Mouse (Mus musculus): Measurements from ENCODE around the gene Bri3. TPM values are rescaled to one million over a fixed set of nuclear protein-coding genes. Genes with fewer than 3 reads are reported as not detected.

Bri3 gene
- polyA plus RNA-seq, 1 experiment from 2014 or later, result 183 TPM

- no peak for ATAC-seq (replicated peaks; ENCODE audit: insufficient number of reproducible peaks, insufficient read depth, low FRiP score, low read depth)
- Histone ChIP-seq H3K4me2 (no peak overlapping the region), H3K4me1 (replicated peaks) (no peaks in the 10 kb centered on the region), H3K9me3 (replicated peaks) (no peaks in the 10 kb centered on the region), H3K4me3 (no peak overlapping the region), H3K36me3 (no peaks in the 10 kb centered on the region), H3K27me3 (no peaks in the 10 kb centered on the region), H3K27ac (no peak overlapping the region), H3K9ac (no peak overlapping the region)
- 70% methylated on average over 10 of the region's 10 CpGs for WGBS
Measured at GRCm38 (mm10) chr5:144446475-144447225, 202.4 kb downstream of the Bri3 start.

GRCm38 (mm10) chr5:144447226-144447616 is 203.0 kb downstream of the Bri3 start:
- no peaks in the 10 kb centered on the region for H3K27me3 ChIP-seq
- H3K4me1 ChIP-seq (replicated peaks), result no peaks in the 10 kb centered on the region
- 78% methylated on average over 8 of the region's 8 CpGs for WGBS
- no peak for ATAC-seq (replicated peaks; ENCODE audit: insufficient number of reproducible peaks, insufficient read depth, low FRiP score, low read depth)
- no peaks in the 10 kb centered on the region for H3K36me3 ChIP-seq
- no peak overlapping the region for H3K9ac ChIP-seq
- no peak overlapping the region for H3K4me3 ChIP-seq
- H3K9me3 ChIP-seq (replicated peaks), result no peaks in the 10 kb centered on the region
- H3K27ac ChIP-seq, result no peak overlapping the region
- H3K4me2 ChIP-seq, result no peak overlapping the region

- H3K9ac ChIP-seq, result no peak overlapping the region
- H3K4me2 ChIP-seq, result no peak overlapping the region
- H3K9me3 ChIP-seq (replicated peaks), result no peaks in the 10 kb centered on the region
- H3K36me3 ChIP-seq, result no peaks in the 10 kb centered on the region
- no peak overlapping the region for H3K27ac ChIP-seq
- no peak for ATAC-seq (replicated peaks; ENCODE audit: insufficient number of reproducible peaks, insufficient read depth, low FRiP score, low read depth)
- 35% methylated on average over 5 of the region's 5 CpGs for WGBS
- no peaks in the 10 kb centered on the region for H3K27me3 ChIP-seq
- H3K4me3 ChIP-seq, result no peak overlapping the region
- no peaks in the 10 kb centered on the region for H3K4me1 ChIP-seq (replicated peaks)
Measured at GRCm38 (mm10) chr5:144447975-144448374, 203.7 kb downstream of the Bri3 start.

- no peak overlapping the region for H3K27ac ChIP-seq
- H3K9me3 ChIP-seq (replicated peaks), result no peaks in the 10 kb centered on the region
- H3K9ac ChIP-seq, result no peak overlapping the region
- no peaks in the 10 kb centered on the region for H3K27me3 ChIP-seq
- H3K4me1 ChIP-seq (replicated peaks), result peaks cover 6% of the 10 kb centered on the region; the same call in 1 of the 2 replicates
- no peak overlapping the region for H3K4me3 ChIP-seq
- 41% methylated on average over 7 of the region's 7 CpGs for WGBS
- H3K36me3 ChIP-seq, result no peaks in the 10 kb centered on the region
- no peak overlapping the region for H3K4me2 ChIP-seq
- ATAC-seq (replicated peaks; ENCODE audit: insufficient number of reproducible peaks, insufficient read depth, low FRiP score, low read depth), result no peak
Measured at GRCm38 (mm10) chr5:144452776-144453455, 208.7 kb downstream of the Bri3 start.

- WGBS, result 8% methylated on average over 11 of the region's 11 CpGs
- Histone ChIP-seq H3K4me2 (peak overlapping the region; percentile 50), H3K9me3 (replicated peaks) (no peaks in the 10 kb centered on the region), H3K4me1 (replicated peaks) (peaks cover 6% of the 10 kb centered on the region; the same call in 1 of the 2 replicates), H3K27ac (no peak overlapping the region), H3K4me3 (0 out of 2 replicates have a peak overlapping the region, but pooled peaks have one; percentile 6), H3K36me3 (no peaks in the 10 kb centered on the region), H3K9ac (no peak overlapping the region), H3K27me3 (no peaks in the 10 kb centered on the region)
- ATAC-seq (replicated peaks; ENCODE audit: insufficient number of reproducible peaks, insufficient read depth, low FRiP score, low read depth), result peak; percentile 50; the same call in 1 of the 2 replicates
Measured at GRCm38 (mm10) chr5:144457623-144458287, 213.5 kb downstream of the Bri3 start.

GRCm38 (mm10) chr5:144466987-144467386 is 222.8 kb downstream of the Bri3 start:
- Histone ChIP-seq H3K4me3 (no peak overlapping the region), H3K9ac (no peak overlapping the region), H3K4me2 (no peak overlapping the region), H3K27ac (no peak overlapping the region), H3K36me3 (no peaks in the 10 kb centered on the region), H3K27me3 (no peaks in the 10 kb centered on the region), H3K4me1 (replicated peaks) (no peaks in the 10 kb centered on the region), H3K9me3 (replicated peaks) (no peaks in the 10 kb centered on the region)
- 36% methylated on average over 6 of the region's 6 CpGs for WGBS
- ATAC-seq (replicated peaks; ENCODE audit: insufficient number of reproducible peaks, insufficient read depth, low FRiP score, low read depth), result no peak

- 65% methylated on average over 14 of the region's 14 CpGs for WGBS
- Histone ChIP-seq H3K27ac (no peak overlapping the region), H3K9me3 (replicated peaks) (no peaks in the 10 kb centered on the region), H3K9ac (no peak overlapping the region), H3K27me3 (no peaks in the 10 kb centered on the region), H3K4me1 (replicated peaks) (no peaks in the 10 kb centered on the region), H3K4me2 (no peak overlapping the region), H3K4me3 (no peak overlapping the region), H3K36me3 (no peaks in the 10 kb centered on the region)
- ATAC-seq (replicated peaks; ENCODE audit: insufficient number of reproducible peaks, insufficient read depth, low FRiP score, low read depth), result no peak
Measured at GRCm38 (mm10) chr5:144473056-144473455, 228.8 kb downstream of the Bri3 start.

GRCm38 (mm10) chr5:144479677-144480171 is 235.5 kb downstream of the Bri3 start:
- Histone ChIP-seq H3K9ac (no peak overlapping the region), H3K4me1 (replicated peaks) (no peaks in the 10 kb centered on the region), H3K27ac (no peak overlapping the region), H3K27me3 (no peaks in the 10 kb centered on the region), H3K36me3 (no peaks in the 10 kb centered on the region), H3K4me3 (no peak overlapping the region), H3K4me2 (no peak overlapping the region), H3K9me3 (replicated peaks) (no peaks in the 10 kb centered on the region)
- 62% methylated on average over 8 of the region's 8 CpGs for WGBS
- ATAC-seq (replicated peaks; ENCODE audit: insufficient number of reproducible peaks, insufficient read depth, low FRiP score, low read depth), result no peak

GRCm38 (mm10) chr5:144483659-144484375 is 239.6 kb downstream of the Bri3 start:
- no peak for ATAC-seq (replicated peaks; ENCODE audit: insufficient number of reproducible peaks, insufficient read depth, low FRiP score, low read depth)
- 63% methylated on average over 16 of the region's 16 CpGs for WGBS
- Histone ChIP-seq H3K4me1 (replicated peaks) (no peaks in the 10 kb centered on the region), H3K4me3 (no peak overlapping the region), H3K36me3 (no peaks in the 10 kb centered on the region), H3K9me3 (replicated peaks) (no peaks in the 10 kb centered on the region), H3K27me3 (no peaks in the 10 kb centered on the region), H3K27ac (no peak overlapping the region), H3K4me2 (no peak overlapping the region), H3K9ac (no peak overlapping the region)

GRCm38 (mm10) chr5:144491308-144491707 is 247.1 kb downstream of the Bri3 start:
- Histone ChIP-seq H3K4me2 (no peak overlapping the region), H3K27ac (no peak overlapping the region), H3K9me3 (replicated peaks) (no peaks in the 10 kb centered on the region), H3K4me3 (no peak overlapping the region), H3K36me3 (no peaks in the 10 kb centered on the region), H3K4me1 (replicated peaks) (no peaks in the 10 kb centered on the region), H3K27me3 (no peaks in the 10 kb centered on the region), H3K9ac (no peak overlapping the region)
- WGBS, result 13% methylated on average over 6 of the region's 6 CpGs
- ATAC-seq (replicated peaks; ENCODE audit: insufficient number of reproducible peaks, insufficient read depth, low FRiP score, low read depth), result no peak
